8 mouse cellular contexts compared by ENCODE assay signal in genomic region chr2:76673472-76674081, GRCm38 (mm10). TPM values are rescaled to one million over a fixed set of nuclear protein-coding genes. Genes with fewer than 3 reads are reported as not detected.
DNase-seq lines count a peak whose midpoint lies in the region; ATAC-seq and TF ChIP-seq lines count a peak whose summit lies in the region.

No protein-coding gene starts in this region.

- peak; percentile 30; the same call in 1 of the 2 replicates for TF ChIP-seq CTCF in lung, embryonic 14.5 days (IDR thresholded peaks at IDR 0.05; ENCODE audit: low read depth)

- H3K4me3 ChIP-seq in lung, embryonic 14.5 days (ENCODE audit: low read depth, low read length): peak overlapping the region; percentile 57
- peak overlapping the region; percentile 43 for H3K4me3 ChIP-seq in neural tube, embryonic 15.5 days (replicated peaks)

- H3K27me3 ChIP-seq in lung, embryonic 14.5 days (ENCODE audit: insufficient read depth, low read length): no peaks in the 10 kb centered on the region
- no peaks in the 10 kb centered on the region for H3K27me3 ChIP-seq in neural tube, embryonic 15.5 days (replicated peaks)

- peak; percentile 65 for DNase-seq in urinary bladder, postnatal 14 days (ENCODE audit: low spot score)
- no peak for DNase-seq in urinary bladder, postnatal 4 days (ENCODE audit: low spot score in 2 of 2)
- peak; percentile 53 to 67 for DNase-seq in cerebellum, postnatal 10 days
- peak; percentile 72 to 80 for DNase-seq in heart, adult 18-20 months
- peak; percentile 54 for DNase-seq in kidney, adult 11 months
- peak; percentile 67 for DNase-seq in lung, embryonic 14.5 days
- no peak for DNase-seq in right cerebral cortex, postnatal 25 days

- H3K4me2 ChIP-seq in lung, embryonic 14.5 days: peak overlapping the region; percentile 83
- H3K4me2 ChIP-seq in neural tube, embryonic 15.5 days: peak overlapping the region; percentile 59

- H3K27ac ChIP-seq in lung, embryonic 14.5 days (ENCODE audit: low read depth): peak overlapping the region; percentile 91; the same call in 1 of the 2 replicates
- H3K27ac ChIP-seq in neural tube, embryonic 15.5 days (replicated peaks): peak overlapping the region; percentile 79

- 43% methylated on average over 7 of the region's 7 CpGs for WGBS in lung, embryonic 14.5 days
- WGBS in neural tube, embryonic 15.5 days: 46% methylated on average over 7 of the region's 7 CpGs

- no peaks in the 10 kb centered on the region for H3K4me1 ChIP-seq in lung, embryonic 14.5 days (ENCODE audit: insufficient read depth)
- peaks cover 46% of the 10 kb centered on the region for H3K4me1 ChIP-seq in neural tube, embryonic 15.5 days

- H3K9ac ChIP-seq in lung, embryonic 14.5 days: no peak overlapping the region
- no peak overlapping the region for H3K9ac ChIP-seq in neural tube, embryonic 15.5 days (replicated peaks)

- H3K36me3 ChIP-seq in lung, embryonic 14.5 days (ENCODE audit: insufficient read depth): 0 out of 2 replicates have a peak, but pooled peaks cover 6% of the 10 kb centered on the region
- no peaks in the 10 kb centered on the region for H3K36me3 ChIP-seq in neural tube, embryonic 15.5 days

- H3K9me3 ChIP-seq in lung, embryonic 14.5 days (ENCODE audit: low read depth, low read length): no peaks in the 10 kb centered on the region
- no peaks in the 10 kb centered on the region for H3K9me3 ChIP-seq in neural tube, embryonic 15.5 days (replicated peaks)

- ATAC-seq in lung, embryonic 14.5 days (ENCODE audit: insufficient read depth): no peak
- ATAC-seq in neural tube, embryonic 15.5 days (ENCODE audit: low FRiP score): no peak

RNA-seq across cellular contexts. Expression of gene Fkbp7, which starts 0.7 kb away (rescaled TPM):
- 10 to 100 TPM; 21.8 to 25.2 TPM for total RNA-seq in heart, adult 18-20 months (2021)
- 69.0 and 72.8 TPM in 2 replicates for polyA plus RNA-seq in lung, embryonic 14.5 days (2014; fragmentation: Nextera tagmentation; extraction: Ambion mirVana)
- polyA plus RNA-seq in neural tube, embryonic 15.5 days (2015; fragmentation: Nextera tagmentation; extraction: Ambion mirVana): 20.8 and 24.1 TPM in 2 replicates

RNA-seq across cellular contexts. Expression of gene Plekha3, which starts 1.5 kb away (rescaled TPM):
- total RNA-seq in heart, adult 18-20 months (2021): 10 to 100 TPM; 19.9 to 22.5 TPM
- 13.8 and 14.1 TPM in 2 replicates for polyA plus RNA-seq in lung, embryonic 14.5 days (2014; fragmentation: Nextera tagmentation; extraction: Ambion mirVana)
- polyA plus RNA-seq in neural tube, embryonic 15.5 days (2015; fragmentation: Nextera tagmentation; extraction: Ambion mirVana): 11.0 and 12.5 TPM in 2 replicates

RNA-seq across cellular contexts. Expression of gene Pjvk, which starts 25.3 kb away (rescaled TPM):
- not detected for total RNA-seq in heart, adult 18-20 months (2021)
- polyA plus RNA-seq in lung, embryonic 14.5 days (2014; fragmentation: Nextera tagmentation; extraction: Ambion mirVana): 0.78 and 0.88 TPM in 2 replicates
- polyA plus RNA-seq in neural tube, embryonic 15.5 days (2015; fragmentation: Nextera tagmentation; extraction: Ambion mirVana): 0.45 and 0.65 TPM in 2 replicates

RNA-seq across cellular contexts. Expression of gene Prkra, which starts 25.8 kb away (rescaled TPM):
- total RNA-seq in heart, adult 18-20 months (2021): 10 to 100 TPM; 14.3 to 15.2 TPM
- 77.3 and 79.4 TPM in 2 replicates for polyA plus RNA-seq in lung, embryonic 14.5 days (2014; fragmentation: Nextera tagmentation; extraction: Ambion mirVana)
- polyA plus RNA-seq in neural tube, embryonic 15.5 days (2015; fragmentation: Nextera tagmentation; extraction: Ambion mirVana): 87.7 and 98.9 TPM in 2 replicates

Comparison
In these comparisons a context has a peak if more than half of its experiments do, and no peak if none do; other contexts are left out.
1. DNase-seq: peak in urinary bladder, postnatal 14 days (single experiment), cerebellum, postnatal 10 days (2 of 2), heart, adult 18-20 months (2 of 2), kidney, adult 11 months (single experiment) and lung, embryonic 14.5 days (single experiment); none in urinary bladder, postnatal 4 days (0 of 2) and right cerebral cortex, postnatal 25 days (single experiment).